Mouse (Mus musculus) forebrain, embryonic 12.5 days (tissue): Measurements from ENCODE around the gene Macrod2. TPM values are rescaled to one million over a fixed set of nuclear protein-coding genes. Genes with fewer than 3 reads are reported as not detected.

Experiments used
- ATAC-seq: fragments of 200-750 bp; cut with Nextera tagmentation; 2 replicates; pipeline ENCODE4 v1.8.0; 2017; ENCODE audit warnings: moderate TSS enrichment; ENCODE audit not compliant: low FRiP score
- H3K27ac ChIP-seq: fragments of 300-500 bp; sonication (generic); 2 replicates; pipeline ENCODE4 v1.5.1; 2016; ENCODE audit warnings: mild to moderate bottlenecking
- H3K27me3 ChIP-seq: fragments of 300-500 bp; sonication (generic); 2 replicates; pipeline ENCODE4 v1.6.1; 2016; ENCODE audit warnings: mild to moderate bottlenecking
- H3K36me3 ChIP-seq: fragments of 300-500 bp; sonication (generic); replicated peaks from 2 replicates; pipeline ENCODE4 v1.6.1; 2016; ENCODE audit warnings: mild to moderate bottlenecking
- H3K4me1 ChIP-seq: fragments of 300-500 bp; sonication (generic); 2 replicates; pipeline ENCODE4 v1.6.1; 2016
- H3K4me2 ChIP-seq: fragments of 300-500 bp; sonication (generic); 2 replicates; pipeline ENCODE4 v1.6.1; 2016; ENCODE audit warnings: mild to moderate bottlenecking, moderate library complexity
- H3K4me3 ChIP-seq: fragments of 300-500 bp; sonication (generic); replicated peaks from 2 replicates; pipeline ENCODE4 v1.5.1; 2016; ENCODE audit warnings: mild to moderate bottlenecking
- H3K9ac ChIP-seq: fragments of 300-500 bp; sonication (generic); 2 replicates; pipeline ENCODE4 v1.6.1; 2016; ENCODE audit warnings: mild to moderate bottlenecking
- H3K9me3 ChIP-seq: fragments of 300-500 bp; sonication (generic); 2 replicates; pipeline ENCODE4 v1.6.1; 2016
- WGBS: fragments of 180-500 bp; shearing (Covaris S2); methylation state at CpG from one replicate; pipeline ENCODE4 v1.1.7; 2016; 5-methylcytosine and 5-hydroxymethylcytosine counted together
- polyA plus RNA-seq: library from polyadenylated mRNA; unstranded; fragments of >200 nt; fragmentation: Nextera tagmentation; extraction: Ambion mirVana; gene quantifications from 2 replicates; pipeline ENCODE4 v1.2.1, GENCODE M21; 2016

The Macrod2 gene
- polyA plus RNA-seq, 1 experiment from 2014 or later, result 52.0 TPM

GRCm38 (mm10) chr2:140898408-140898985, 503.4 kb downstream of the Macrod2 start:
- no peak for ATAC-seq
- no peaks in the 10 kb centered on the region for H3K27me3 ChIP-seq
- 75% methylated on average over 7 of the region's 7 CpGs for WGBS

DNA sequence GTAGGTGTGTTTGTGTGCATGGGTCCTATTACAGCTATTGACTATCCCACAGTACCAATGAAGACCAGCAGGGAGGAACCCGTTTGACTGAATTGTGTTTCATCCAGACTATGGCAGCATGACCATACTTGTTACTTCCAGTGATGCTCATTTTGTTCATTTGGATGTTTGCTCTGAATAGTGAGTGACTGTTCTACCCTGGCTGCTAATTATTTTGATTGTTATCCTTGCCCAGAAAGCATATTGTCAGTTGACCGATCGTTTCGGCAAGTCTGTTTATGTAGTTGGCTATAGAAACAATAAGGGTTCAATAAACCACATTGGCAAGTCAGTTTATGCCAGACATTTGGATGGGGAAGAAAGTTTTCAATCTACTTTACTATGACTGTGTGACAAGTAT, 510.2 kb downstream of the Macrod2 start:
- Histone ChIP-seq H3K4me3 (no peak overlapping the region), H3K27me3 (no peaks in the 10 kb centered on the region), H3K4me1 (no peaks in the 10 kb centered on the region), H3K36me3 (no peaks in the 10 kb centered on the region), H3K9me3 (no peaks in the 10 kb centered on the region), H3K4me2 (no peak overlapping the region), H3K27ac (no peak overlapping the region), H3K9ac (no peak overlapping the region)
- no peak for ATAC-seq
- 40% methylated on average over 4 of the region's 4 CpGs for WGBS

More at GRCm38 (mm10) chr2:140898408-140898985, 503.4 kb downstream of the Macrod2 start:
- Histone ChIP-seq H3K4me3 (no peak overlapping the region), H3K4me1 (no peaks in the 10 kb centered on the region), H3K9me3 (no peaks in the 10 kb centered on the region), H3K9ac (no peak overlapping the region), H3K27ac (no peak overlapping the region), H3K4me2 (no peak overlapping the region), H3K36me3 (no peaks in the 10 kb centered on the region)

DNA sequence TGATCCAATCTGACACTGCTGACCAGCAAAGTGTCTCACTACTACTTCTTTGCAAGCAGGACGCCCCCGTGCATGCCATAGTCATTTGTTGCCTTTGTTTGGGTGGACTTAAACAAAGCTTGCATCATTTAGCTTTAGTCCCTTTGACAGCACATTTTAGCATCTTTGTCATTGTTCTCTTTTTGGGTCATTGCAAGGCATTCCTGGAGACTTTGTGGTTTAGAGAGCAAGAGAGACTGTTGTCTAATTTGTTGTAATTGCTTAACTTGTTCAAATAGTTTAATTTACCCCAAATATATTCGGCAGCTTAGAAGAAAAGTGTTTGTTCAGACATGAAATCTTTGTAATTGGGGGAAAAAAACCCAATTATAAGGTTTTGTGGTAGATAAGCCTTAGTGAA, 511.0 kb downstream of the Macrod2 start:
- ATAC-seq, result no peak
- Histone ChIP-seq H3K4me1 (no peaks in the 10 kb centered on the region), H3K9me3 (no peaks in the 10 kb centered on the region), H3K9ac (no peak overlapping the region), H3K27ac (no peak overlapping the region), H3K27me3 (no peaks in the 10 kb centered on the region), H3K4me2 (no peak overlapping the region), H3K36me3 (no peaks in the 10 kb centered on the region), H3K4me3 (no peak overlapping the region)
- 17% methylated on average over 3 of the region's 3 CpGs for WGBS

DNA sequence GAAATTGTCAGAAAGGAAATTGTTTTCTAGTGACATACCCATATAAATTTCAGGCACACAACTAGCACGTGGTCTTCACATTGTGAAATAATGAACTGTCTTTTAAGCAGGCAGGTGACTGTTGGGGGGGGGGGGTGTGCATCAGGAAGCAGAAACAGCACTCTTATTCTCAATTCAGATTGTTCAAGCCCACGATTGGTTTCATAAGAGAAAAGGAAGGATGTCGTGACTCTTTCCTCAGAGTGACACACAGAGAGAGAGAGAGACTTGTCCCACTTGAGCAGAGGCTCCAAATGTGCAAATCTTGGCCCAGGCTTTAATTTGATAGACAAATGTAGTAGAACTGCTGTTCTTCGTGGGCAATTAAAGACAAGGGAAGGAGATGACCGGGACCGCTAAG, 516.4 kb downstream of the Macrod2 start:
- ATAC-seq, result no peak
- Histone ChIP-seq H3K27me3 (no peaks in the 10 kb centered on the region), H3K9ac (no peak overlapping the region), H3K4me3 (no peak overlapping the region), H3K27ac (no peak overlapping the region), H3K4me2 (no peak overlapping the region), H3K36me3 (no peaks in the 10 kb centered on the region), H3K9me3 (no peaks in the 10 kb centered on the region), H3K4me1 (no peaks in the 10 kb centered on the region)
- 47% methylated on average over 6 of the region's 6 CpGs for WGBS

GRCm38 (mm10) chr2:140912179-140912578, 517.1 kb downstream of the Macrod2 start:
- 16% methylated on average over 1 of the region's 1 CpGs for WGBS
- Histone ChIP-seq H3K36me3 (no peaks in the 10 kb centered on the region), H3K27me3 (no peaks in the 10 kb centered on the region), H3K4me1 (no peaks in the 10 kb centered on the region), H3K27ac (no peak overlapping the region), H3K9me3 (no peaks in the 10 kb centered on the region), H3K4me3 (no peak overlapping the region), H3K9ac (no peak overlapping the region), H3K4me2 (no peak overlapping the region)
- ATAC-seq, result no peak

DNA sequence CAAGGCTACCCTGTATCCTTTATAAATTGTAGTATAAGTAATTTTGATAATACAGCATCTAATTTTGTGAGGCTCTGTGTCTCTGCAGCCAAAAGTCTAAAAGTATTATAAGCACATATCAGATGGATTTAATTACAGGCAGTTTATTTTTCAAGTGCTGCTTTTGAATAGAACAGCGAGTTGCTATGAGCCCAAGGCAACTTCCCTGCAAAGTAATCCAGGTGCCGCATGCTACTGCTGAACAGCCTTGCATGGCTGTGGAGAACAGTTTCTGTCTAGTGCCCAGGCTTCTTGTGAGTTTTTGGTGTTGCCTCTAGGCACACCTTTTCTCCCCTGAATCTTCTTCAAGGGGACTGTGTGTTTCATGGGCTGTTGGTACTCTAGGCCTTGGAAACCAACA, 517.8 kb downstream of the Macrod2 start:
- WGBS, result 50% methylated on average over 2 of the region's 2 CpGs
- ATAC-seq, result no peak
- no peaks in the 10 kb centered on the region for H3K36me3 ChIP-seq
- no peak overlapping the region for H3K4me2 ChIP-seq
- H3K4me1 ChIP-seq, result no peaks in the 10 kb centered on the region
- H3K9me3 ChIP-seq, result no peaks in the 10 kb centered on the region
- no peak overlapping the region for H3K4me3 ChIP-seq
- no peak overlapping the region for H3K9ac ChIP-seq
- H3K27ac ChIP-seq, result peak overlapping the region; percentile 50; the same call in 1 of the 2 replicates
- no peaks in the 10 kb centered on the region for H3K27me3 ChIP-seq

DNA sequence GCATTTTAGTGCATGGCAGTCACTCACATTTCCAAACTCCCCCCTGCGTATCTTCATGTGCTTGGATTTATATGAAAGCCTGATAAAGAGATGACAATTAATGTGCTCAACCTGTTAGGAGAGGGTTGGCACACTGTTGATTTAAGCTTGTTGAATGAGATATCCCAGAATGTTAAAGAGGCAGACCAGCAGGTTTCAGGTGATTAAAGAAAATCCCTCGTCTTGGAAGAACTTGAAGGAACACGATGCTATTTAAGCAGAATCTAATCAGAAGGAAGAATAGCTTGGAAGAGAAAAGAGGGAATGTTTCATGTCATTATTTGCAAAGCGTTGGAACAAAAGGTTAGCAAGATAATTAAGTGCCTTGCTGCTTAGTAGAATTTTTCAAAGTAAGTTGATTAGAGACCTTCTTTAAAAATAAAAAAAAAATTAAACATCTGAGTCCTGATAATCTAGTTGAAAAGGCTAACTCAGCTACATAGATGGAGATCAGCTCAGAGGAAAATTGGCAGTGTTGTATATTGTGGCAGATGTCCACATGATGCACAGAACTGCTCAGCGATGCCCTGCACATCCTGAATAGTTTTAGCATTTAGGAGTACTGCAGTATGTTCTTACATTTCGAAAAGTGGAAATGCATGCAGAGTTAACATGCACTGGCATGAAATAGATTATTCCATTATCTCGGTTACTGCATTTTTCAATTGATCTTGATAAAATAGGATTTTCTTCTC, 518.7 kb downstream of the Macrod2 start:
- WGBS, result 37% methylated on average over 7 of the region's 7 CpGs
- H3K36me3 ChIP-seq, result no peaks in the 10 kb centered on the region
- no peaks in the 10 kb centered on the region for H3K9me3 ChIP-seq
- no peak overlapping the region for H3K4me2 ChIP-seq
- no peak overlapping the region for H3K9ac ChIP-seq
- H3K27ac ChIP-seq, result no peak overlapping the region
- H3K4me1 ChIP-seq, result no peaks in the 10 kb centered on the region
- no peaks in the 10 kb centered on the region for H3K27me3 ChIP-seq
- no peak overlapping the region for H3K4me3 ChIP-seq
- ATAC-seq, result peak; percentile 58; the same call in 1 of the 2 replicates

GRCm38 (mm10) chr2:140926922-140927321, 531.8 kb downstream of the Macrod2 start:
- ATAC-seq, result no peak
- Histone ChIP-seq H3K4me2 (no peak overlapping the region), H3K4me1 (no peaks in the 10 kb centered on the region), H3K4me3 (no peak overlapping the region), H3K27ac (no peak overlapping the region), H3K27me3 (no peaks in the 10 kb centered on the region), H3K9ac (no peak overlapping the region), H3K36me3 (no peaks in the 10 kb centered on the region), H3K9me3 (no peaks in the 10 kb centered on the region)

DNA sequence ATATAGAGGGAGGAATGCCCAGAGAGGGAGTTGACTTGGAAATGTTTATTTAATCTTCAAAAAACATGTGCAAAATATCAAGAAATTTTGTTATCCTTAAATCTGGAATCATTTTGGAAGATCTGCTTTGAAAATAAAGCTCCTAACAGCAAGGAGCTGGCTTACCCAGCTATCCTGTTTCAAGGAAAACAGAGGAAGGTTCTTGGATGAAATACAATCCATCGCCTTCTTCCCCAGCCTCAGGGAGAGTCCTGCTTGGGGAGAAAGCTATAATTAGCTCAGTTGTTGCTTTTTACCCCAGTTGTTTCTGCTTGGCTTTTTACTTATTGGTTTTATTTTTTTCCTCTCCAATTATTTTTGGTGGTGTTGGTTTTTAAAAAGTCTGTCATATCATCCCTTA, 539.4 kb downstream of the Macrod2 start:
- H3K4me3 ChIP-seq, result no peak overlapping the region
- H3K9me3 ChIP-seq, result no peaks in the 10 kb centered on the region
- H3K27me3 ChIP-seq, result no peaks in the 10 kb centered on the region
- H3K4me1 ChIP-seq, result 0 out of 2 replicates have a peak, but pooled peaks cover 3% of the 10 kb centered on the region
- H3K36me3 ChIP-seq, result no peaks in the 10 kb centered on the region
- H3K27ac ChIP-seq, result no peak overlapping the region
- no peak overlapping the region for H3K9ac ChIP-seq
- no peak for ATAC-seq
- WGBS, result 85% methylated on average over 1 of the region's 1 CpGs
- no peak overlapping the region for H3K4me2 ChIP-seq

GRCm38 (mm10) chr2:140949461-140949860, 554.4 kb downstream of the Macrod2 start:
- Histone ChIP-seq H3K4me2 (no peak overlapping the region), H3K4me3 (no peak overlapping the region), H3K36me3 (no peaks in the 10 kb centered on the region), H3K27ac (no peak overlapping the region), H3K9ac (no peak overlapping the region), H3K27me3 (no peaks in the 10 kb centered on the region), H3K4me1 (no peaks in the 10 kb centered on the region), H3K9me3 (no peaks in the 10 kb centered on the region)
- WGBS, result 93% methylated on average over 3 of the region's 3 CpGs
- ATAC-seq, result no peak

- 86% methylated on average over 2 of the region's 2 CpGs for WGBS
- ATAC-seq, result no peak
- H3K27ac ChIP-seq, result no peak overlapping the region
Observed at GRCm38 (mm10) chr2:140959246-140959645, 564.1 kb downstream of the Macrod2 start.

GRCm38 (mm10) chr2:140970181-140970580, 575.1 kb downstream of the Macrod2 start:
- Histone ChIP-seq H3K27ac (no peak overlapping the region), H3K9ac (no peak overlapping the region), H3K27me3 (no peaks in the 10 kb centered on the region), H3K4me2 (no peak overlapping the region), H3K36me3 (no peaks in the 10 kb centered on the region), H3K9me3 (no peaks in the 10 kb centered on the region), H3K4me1 (no peaks in the 10 kb centered on the region), H3K4me3 (no peak overlapping the region)
- WGBS, result 92% methylated on average over 2 of the region's 2 CpGs
- ATAC-seq, result no peak

More at GRCm38 (mm10) chr2:140959246-140959645, 564.1 kb downstream of the Macrod2 start:
- Histone ChIP-seq H3K27me3 (no peaks in the 10 kb centered on the region), H3K9ac (no peak overlapping the region), H3K4me3 (no peak overlapping the region), H3K4me1 (no peaks in the 10 kb centered on the region), H3K4me2 (no peak overlapping the region), H3K36me3 (no peaks in the 10 kb centered on the region), H3K9me3 (no peaks in the 10 kb centered on the region)

DNA sequence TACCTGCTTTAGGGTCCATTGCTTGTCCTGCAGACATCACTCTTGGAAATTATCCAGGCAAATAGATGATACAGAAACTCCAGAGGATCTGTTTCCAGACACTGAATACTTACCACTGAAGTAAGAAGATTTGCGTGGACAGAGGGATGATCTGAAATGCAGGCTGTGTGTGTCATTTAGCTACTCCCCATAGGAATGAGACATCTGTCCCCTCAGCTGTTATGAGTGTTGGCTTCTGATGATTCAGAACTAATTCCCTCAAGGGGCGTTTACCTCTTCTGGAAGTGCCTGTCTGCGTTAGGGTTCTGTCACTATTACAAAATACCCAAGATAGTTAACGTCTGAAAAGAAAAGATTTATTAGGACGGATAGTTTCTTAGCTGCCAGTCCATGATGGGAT, 576.7 kb downstream of the Macrod2 start:
- Histone ChIP-seq H3K4me3 (no peak overlapping the region), H3K9ac (no peak overlapping the region), H3K27me3 (no peaks in the 10 kb centered on the region), H3K36me3 (no peaks in the 10 kb centered on the region), H3K4me1 (no peaks in the 10 kb centered on the region), H3K9me3 (no peaks in the 10 kb centered on the region), H3K4me2 (no peak overlapping the region), H3K27ac (no peak overlapping the region)
- WGBS, result 77% methylated on average over 5 of the region's 5 CpGs
- no peak for ATAC-seq
